Mouse (Mus musculus): Measurements from ENCODE around the gene Hoxd12.

DNA sequence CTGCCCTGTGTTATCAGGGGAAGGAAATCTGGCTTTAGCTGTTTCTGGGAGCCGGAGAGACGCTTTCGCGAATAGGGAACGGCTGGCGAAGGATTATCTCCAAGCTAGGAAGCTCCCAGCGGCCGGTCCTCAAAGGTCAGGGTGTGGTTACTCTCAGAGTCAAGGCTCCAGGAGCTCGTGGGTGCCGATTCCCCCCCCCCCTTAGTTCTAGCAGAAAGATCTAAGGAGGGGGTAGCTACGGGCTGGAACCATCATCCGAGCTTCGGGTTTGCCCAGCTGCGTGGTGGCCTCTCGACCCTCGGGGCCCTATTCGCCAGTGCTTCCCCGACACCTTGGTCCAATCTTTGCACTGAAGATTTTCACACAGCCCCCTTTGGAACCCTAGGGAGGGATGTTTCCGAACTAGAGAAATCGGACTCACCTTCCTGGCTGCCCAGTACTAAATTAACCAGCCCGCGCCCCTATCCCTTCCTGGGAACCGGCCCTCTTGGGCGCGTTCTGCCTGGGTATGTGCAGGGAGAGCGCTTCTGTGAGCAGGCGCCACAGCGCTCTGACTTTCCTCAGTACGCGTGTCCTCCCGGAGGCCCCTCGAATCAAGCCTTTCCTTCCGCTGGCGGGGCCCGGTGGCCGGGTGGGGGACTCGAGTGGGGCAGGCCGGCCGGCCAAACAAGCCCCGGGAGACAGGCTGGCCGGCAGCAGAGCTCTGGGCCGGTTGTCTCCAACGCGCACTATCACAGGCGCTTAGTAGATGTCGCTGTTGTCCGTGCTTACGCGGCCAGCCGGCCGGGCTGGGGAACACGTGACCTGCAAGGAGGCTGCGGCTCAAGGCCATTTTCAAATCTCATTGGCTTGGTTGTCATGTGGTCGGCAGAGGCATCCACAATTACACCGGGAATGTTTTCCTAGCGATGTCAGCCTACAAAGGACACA is 16.5 kb downstream of the Hoxd12 start, which contains the start of gene Hoxd10:
- TF ChIP-seq CTCF (IDR thresholded peaks at IDR 0.05; ENCODE audit: control insufficient read depth, insufficient read depth, insufficient read length) (no peak), MYOG (IDR thresholded peaks at IDR 0.05; ENCODE audit: control insufficient read depth, extremely low read depth, insufficient read length) (no peak), MYOD1 (IDR thresholded peaks at IDR 0.05; ENCODE audit: control insufficient read depth, insufficient read length, low read depth) (no peak)
